Mouse (Mus musculus) CD4-positive, CD25-positive, alpha-beta regulatory T cell, adult 2 months (primary cell): ENCODE measurements around the gene Astn1.

Source experiments
- DNase-seq: peaks from one replicate; pipeline ENCODE4 v3.0.0-alpha.2; 2012; ENCODE audit warnings: low read depth, low spot score

Gene Astn1

GRCm38 (mm10) chr1:158607201-158607600, 245.1 kb downstream of the Astn1 start:
- no peak for DNase-seq

GRCm38 (mm10) chr1:158615202-158615601, 253.1 kb downstream of the Astn1 start:
- no peak for DNase-seq

GRCm38 (mm10) chr1:158617943-158618342, 255.9 kb downstream of the Astn1 start:
- DNase-seq = no peak

- no peak for DNase-seq
Measured at GRCm38 (mm10) chr1:158632935-158633334, 270.9 kb downstream of the Astn1 start.

GRCm38 (mm10) chr1:158633441-158633840, 271.4 kb downstream of the Astn1 start:
- no peak for DNase-seq

- DNase-seq = no peak
Measured at GRCm38 (mm10) chr1:158641306-158641705, 279.2 kb downstream of the Astn1 start.

- no peak for DNase-seq
Measured at GRCm38 (mm10) chr1:158642247-158642646, 280.2 kb downstream of the Astn1 start.

GRCm38 (mm10) chr1:158652799-158653198, 290.7 kb downstream of the Astn1 start:
- DNase-seq = no peak

GRCm38 (mm10) chr1:158653808-158654520, 291.9 kb downstream of the Astn1 start:
- peak; percentile 15 for DNase-seq

GRCm38 (mm10) chr1:158654571-158655205, 292.6 kb downstream of the Astn1 start:
- no peak for DNase-seq

GRCm38 (mm10) chr1:158656986-158657385, 294.9 kb downstream of the Astn1 start:
- DNase-seq = no peak

GRCm38 (mm10) chr1:158666001-158666400, 303.9 kb downstream of the Astn1 start:
- DNase-seq = no peak

GRCm38 (mm10) chr1:158669971-158670592, 308.0 kb downstream of the Astn1 start:
- DNase-seq = peak; percentile 10

- DNase-seq = no peak
Measured at GRCm38 (mm10) chr1:158687726-158688125, 325.7 kb downstream of the Astn1 start.

- DNase-seq = no peak
Measured at GRCm38 (mm10) chr1:158697423-158697822, 335.4 kb downstream of the Astn1 start.

- no peak for DNase-seq
Measured at GRCm38 (mm10) chr1:158697859-158698569, 335.9 kb downstream of the Astn1 start.

- DNase-seq = no peak
Measured at GRCm38 (mm10) chr1:158699276-158699675, 337.2 kb downstream of the Astn1 start.

GRCm38 (mm10) chr1:158700147-158700546, 338.1 kb downstream of the Astn1 start:
- DNase-seq = no peak

GRCm38 (mm10) chr1:158701336-158701735, 339.3 kb downstream of the Astn1 start:
- DNase-seq = no peak

- DNase-seq = no peak
Measured at GRCm38 (mm10) chr1:158713301-158714095, 351.4 kb downstream of the Astn1 start.

- DNase-seq = no peak
Measured at GRCm38 (mm10) chr1:158732868-158733496, 370.9 kb downstream of the Astn1 start.
